Mouse (Mus musculus): Measurements from ENCODE around the gene Ctns.

DNA sequence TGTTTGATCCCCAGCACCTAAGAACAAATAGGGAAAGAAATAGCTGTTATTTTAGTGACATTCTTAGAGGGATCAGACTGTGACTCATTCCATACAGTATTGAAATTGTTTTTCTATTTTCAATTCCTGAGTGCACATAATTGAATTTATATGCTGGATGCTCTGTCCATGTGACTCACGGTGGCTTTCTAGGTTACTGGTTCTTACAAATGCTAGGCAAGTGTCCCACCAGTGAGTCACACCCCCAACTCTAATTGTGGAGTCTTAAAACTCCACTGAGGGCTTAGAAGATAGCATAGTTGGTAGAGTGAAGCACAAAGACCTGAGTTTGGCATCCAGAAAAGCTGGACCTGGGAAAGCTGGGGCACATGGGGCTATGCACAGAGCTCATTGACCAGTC is 21.8 kb upstream of the Ctns start:
- TF ChIP-seq CTCF (IDR thresholded peaks at IDR 0.05; ENCODE audit: control insufficient read depth, insufficient read depth, insufficient read length): no peak
- TF ChIP-seq MYOG (IDR thresholded peaks at IDR 0.05; ENCODE audit: control insufficient read depth, extremely low read depth, insufficient read length): no peak
- TF ChIP-seq USF1 (IDR thresholded peaks at IDR 0.05; ENCODE audit: low read depth): peak; percentile 38
- TF ChIP-seq MYOD1 (IDR thresholded peaks at IDR 0.05; ENCODE audit: control insufficient read depth, insufficient read length, low read depth): no peak
- no peak for TF ChIP-seq MAX (IDR thresholded peaks at IDR 0.05)
- TF ChIP-seq CEBPB (IDR thresholded peaks at IDR 0.05; ENCODE audit: low read depth): no peak
